Mouse (Mus musculus) right cerebral cortex, adult 18-20 months (tissue): ENCODE measurements around the gene Fitm2.

ENCODE experiments used
- DNase-seq: peaks from one replicate; pipeline ENCODE4 v3.0.0; 2022; ENCODE audit warnings: mixed read lengths

The Fitm2 gene

DNA sequence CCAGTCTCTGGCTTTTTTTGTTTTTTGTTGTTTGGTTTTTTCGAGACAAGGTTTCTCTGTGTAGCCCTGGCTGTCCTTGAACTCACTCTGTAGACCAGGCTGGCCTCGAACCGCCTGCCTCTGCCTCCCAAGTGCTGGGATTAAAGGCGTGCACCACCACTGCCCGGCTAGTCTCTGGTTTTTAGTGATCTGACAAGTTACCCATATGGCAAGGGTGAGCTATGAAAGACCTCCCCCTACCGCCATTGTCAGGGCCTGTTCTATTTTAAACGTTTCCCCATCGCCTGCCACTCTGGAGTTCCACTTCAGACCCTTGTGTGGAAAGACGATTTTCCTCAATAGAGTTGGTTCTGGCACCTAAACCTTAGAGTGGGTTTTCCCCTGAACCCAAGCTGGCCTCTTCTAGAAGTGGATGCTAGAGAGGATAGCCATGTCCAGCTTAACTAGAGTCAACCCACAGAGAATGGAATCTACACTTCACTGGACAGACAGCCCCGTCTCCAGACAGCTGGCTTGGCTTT lies 52.0 kb downstream of the Fitm2 start:
- no peak for DNase-seq

DNA sequence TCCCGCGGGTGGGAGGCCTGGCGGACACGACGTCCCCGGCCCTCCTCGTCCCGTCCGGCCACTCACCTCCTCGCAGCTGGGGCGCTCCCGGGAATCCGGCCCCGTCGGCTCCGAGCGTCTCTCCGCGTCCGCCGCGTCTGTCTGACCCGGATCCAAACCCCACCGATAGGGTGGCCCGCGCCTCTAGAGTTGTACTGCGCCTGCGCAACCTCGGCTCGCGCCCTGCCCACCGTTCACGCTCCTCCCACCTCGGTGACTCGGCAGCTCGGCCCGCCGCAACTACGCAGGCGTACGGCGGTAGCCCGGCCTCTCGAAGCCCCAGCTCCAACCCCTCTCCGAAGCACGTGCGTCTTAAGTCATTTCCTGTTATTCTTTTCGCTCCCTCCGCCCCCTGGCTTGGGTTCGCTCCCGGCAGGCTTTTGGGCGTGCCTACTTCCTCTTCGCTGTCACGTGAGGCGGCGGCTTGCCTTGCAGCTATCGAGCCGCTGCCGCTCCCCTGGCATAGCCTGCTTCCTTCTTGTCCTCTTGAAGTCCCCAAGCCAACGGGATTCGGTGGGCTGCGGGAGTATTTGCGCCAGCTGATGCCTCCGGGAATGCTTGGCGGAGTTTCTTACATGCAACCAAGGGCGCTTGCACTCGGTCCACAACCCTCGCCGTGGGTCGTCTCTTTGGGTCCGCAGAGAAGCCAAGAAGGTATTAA lies 52.9 kb downstream of the Fitm2 start:
- peak; percentile 100 for DNase-seq

DNA sequence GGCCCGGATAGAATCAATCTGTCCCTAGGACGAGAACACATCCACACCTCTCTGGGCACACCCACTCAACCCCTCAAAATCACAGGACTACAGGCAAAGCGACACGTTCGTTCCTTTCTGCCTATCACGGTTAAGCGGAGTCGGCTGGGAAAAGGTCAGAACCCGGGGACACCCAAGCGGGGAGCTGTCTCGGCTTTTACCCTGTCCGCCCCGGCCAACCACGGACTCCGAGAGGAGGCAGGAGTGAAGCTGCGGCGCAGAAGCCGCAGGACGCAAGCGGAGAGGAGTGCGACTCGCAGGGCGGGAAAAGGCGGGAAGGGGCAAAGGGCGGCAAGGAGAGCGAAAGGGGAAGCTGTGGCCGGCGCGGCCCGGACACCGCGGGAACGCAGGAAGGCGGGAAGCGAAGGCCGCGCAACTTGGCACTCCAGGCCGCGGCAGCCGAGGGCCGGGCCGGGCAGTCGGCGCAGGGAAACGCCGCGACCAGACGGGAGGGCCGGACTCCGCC lies 53.5 kb downstream of the Fitm2 start:
- DNase-seq = no peak

DNA sequence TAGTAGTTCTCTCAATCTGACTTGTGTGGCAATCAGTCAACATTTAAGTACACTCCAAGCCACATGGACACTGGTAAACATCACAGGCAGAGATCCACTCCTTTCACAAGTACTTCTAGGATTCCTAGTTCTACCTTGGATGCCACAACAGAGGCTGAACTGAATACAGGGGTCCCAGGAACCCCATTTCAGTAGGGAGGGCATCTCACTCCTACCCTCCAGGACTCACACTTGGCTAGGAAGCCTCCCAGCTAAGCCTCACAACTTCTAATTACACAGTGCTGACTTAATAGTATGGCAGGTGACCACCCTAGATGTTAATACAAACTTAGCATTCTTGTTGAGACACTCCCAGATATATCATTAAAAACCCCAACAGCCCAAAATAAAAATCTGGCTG lies 54.6 kb downstream of the Fitm2 start:
- no peak for DNase-seq

DNA sequence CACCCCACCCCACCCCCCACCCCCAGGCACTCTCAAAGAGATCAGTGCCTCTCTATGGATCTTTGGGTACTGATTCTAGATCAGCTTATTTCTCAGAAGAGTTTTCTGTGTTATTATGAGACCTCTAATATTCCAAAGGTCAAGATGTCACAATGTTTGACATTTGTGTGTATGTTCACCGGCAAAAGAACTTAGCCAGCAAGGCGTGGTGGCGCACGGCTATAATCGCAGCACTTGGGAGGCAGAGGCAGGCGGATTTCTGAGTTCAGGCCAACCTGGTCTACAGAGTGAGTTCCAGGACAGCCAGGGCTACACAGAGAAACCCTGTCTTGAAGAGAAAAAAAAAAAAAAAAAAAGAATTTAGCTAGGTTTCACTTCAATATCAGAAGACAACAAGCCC lies 55.4 kb downstream of the Fitm2 start:
- DNase-seq = no peak
